Mouse (Mus musculus) liver, adult (tissue): Measurements from ENCODE around the gene Mns1.

Experiments used
- GATA4 ChIP-seq: IDR thresholded peaks from 2 replicates; pipeline ENCODE4 v1.6.1; 2014; ENCODE audit warnings: mild to moderate bottlenecking, low read length; ENCODE audit not compliant: insufficient replicate concordance

Gene Mns1

DNA sequence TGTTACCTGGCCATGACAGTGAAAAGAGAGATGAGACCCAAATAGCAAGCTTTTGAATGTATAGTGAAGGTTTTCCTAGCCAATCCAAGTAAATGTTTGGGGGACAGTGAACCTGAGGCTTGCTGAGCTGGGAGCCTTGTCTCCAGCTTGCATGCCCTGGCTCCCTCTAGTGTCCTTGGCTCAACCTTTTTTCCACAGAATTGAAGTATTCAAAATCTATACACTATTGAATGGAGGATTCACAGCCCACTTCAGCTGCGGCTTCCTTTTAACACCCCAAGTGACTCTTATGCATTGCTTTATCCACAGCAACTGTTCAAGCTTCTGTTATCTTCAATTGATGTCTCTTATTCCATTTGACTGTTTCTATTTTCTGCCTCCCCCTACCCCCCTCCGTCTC is 26.1 kb upstream of the Mns1 start:
- no peak for TF ChIP-seq GATA4

DNA sequence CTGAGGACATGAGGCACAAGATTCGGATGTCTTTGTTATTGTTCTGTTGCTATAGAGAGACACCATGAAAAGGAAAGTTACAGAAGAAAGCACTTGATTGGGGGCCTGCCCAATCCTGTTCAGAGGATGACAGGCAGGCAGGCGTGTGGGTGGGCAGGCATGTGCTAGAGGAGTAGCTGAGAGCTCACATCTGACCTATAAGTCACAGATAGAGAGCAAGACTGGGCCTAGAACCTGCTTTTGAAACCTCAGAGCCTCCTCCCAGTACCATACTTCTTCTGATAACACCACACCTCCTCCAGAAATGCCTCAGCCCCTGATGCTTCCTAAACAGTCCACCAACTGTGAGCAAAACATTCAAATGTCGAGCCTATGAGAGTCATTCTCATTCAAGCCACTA is 19.4 kb upstream of the Mns1 start:
- TF ChIP-seq GATA4: no peak

DNA sequence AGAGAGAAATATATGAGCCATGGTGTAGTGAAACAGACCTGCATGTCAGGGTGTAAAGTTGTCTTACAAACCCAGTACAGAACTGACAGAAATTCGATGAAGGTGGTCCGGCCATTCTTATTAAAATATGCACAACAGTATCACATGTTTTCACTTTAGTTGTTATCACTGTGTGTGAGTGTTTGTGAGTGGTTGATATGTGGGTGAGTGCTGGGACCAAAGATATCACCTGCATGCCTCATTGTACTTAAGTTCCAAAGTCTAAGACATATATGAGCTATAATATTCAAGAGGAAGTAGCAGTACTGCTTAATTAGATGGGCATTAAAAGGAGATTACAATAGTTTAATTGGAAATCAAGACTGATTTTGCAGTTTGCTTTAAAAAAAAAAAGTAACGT is 17.3 kb upstream of the Mns1 start:
- TF ChIP-seq GATA4: no peak

DNA sequence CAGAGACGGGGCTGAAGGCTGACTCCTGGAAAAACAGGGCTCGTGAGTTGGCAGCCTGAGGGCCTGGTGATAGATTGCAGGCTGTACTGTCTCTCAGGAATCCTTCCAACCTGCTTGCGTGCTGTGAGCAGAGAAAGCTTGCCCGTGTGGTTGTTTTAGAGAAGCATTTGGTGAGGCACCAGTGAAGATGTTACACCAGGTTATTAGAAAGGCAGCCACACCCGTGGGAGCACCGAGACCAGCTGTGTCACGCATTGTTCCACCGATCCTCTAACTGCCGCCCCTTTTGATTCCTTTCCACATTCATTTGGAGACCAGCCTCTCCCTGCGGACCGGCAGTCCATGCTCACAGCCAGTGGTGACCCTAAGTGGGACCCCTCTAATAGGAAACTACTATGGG is 15.5 kb upstream of the Mns1 start:
- TF ChIP-seq GATA4: no peak

DNA sequence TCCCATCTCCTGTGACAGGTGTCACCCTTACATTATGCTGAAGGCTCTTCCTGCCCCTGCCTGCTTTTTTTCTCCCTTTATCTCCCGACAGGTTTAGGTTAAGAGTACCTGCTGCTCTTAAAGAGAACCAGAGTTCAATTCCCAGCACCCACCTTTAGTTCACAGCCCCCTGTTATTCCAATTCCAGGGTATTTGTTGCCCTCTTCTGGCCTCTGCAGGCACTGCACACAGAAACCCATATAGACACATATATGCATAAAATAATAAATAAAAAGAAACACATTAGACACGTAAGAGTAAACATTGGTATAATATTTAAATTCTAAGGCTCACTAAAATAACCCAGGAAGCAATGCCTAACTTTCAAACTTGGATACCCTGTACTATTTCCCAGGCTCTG is 15.1 kb upstream of the Mns1 start:
- no peak for TF ChIP-seq GATA4

DNA sequence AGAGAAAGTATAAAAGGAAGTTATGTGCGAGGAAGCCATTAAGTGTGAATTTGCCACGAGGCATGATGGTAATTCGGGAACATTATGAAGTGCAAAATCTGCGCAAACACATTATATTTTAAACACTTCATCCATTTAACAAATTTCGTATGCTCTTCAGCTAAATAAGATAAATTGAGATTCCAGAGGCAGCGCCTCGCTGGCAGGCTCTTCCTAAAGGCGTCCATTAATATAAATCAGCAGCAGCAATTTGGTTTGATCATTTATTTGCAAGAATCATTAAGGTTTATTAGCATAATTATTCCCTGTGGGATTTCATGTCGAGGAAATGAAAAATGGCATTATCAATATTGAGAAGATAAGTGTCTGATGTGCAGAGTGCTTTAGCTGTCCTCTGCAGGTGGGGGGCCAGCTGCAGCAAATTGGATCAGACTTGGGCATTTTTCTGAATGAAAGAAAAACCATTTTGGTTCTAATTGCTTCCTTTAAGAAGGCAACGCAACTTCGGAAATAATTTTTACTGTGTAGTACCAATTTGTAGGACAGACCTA is 12.4 kb upstream of the Mns1 start:
- TF ChIP-seq GATA4: no peak

DNA sequence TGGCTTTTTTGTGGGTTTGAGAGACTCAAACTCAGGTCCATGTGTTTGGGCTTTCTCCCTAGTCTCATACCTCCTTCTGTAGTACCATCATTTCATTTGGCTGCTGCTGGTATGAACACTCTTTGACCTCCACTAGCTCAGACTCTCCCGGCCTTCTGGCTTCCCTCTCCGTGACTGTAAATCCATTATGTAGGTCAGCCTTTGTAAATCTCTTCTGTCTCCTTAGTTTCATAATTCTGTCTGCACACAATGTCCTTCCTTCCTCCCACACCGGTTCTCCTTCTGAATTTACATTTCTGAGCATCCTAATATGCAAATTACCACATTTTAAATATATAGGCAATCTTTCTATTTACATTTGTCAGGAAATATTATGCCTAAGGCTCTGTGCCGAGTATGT is 9.9 kb upstream of the Mns1 start:
- no peak for TF ChIP-seq GATA4

DNA sequence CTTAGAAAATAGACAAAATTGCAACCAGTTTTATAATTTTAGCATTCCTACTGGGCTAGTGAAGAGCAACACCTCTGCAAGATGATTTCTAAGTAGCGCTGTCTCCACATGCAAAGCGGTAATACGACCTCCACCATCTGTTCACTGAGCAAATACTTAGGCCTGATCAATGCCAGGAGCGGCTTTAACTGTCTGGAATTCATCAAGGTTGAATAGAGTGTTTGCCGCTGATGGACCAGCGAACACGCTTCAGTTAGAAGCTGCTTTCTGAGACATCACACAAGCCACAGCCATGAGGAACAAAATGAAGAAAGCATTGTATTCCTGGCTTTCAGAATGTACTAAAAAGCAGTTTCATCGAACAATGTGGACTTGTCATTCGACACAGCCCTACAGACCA is 2.9 kb upstream of the Mns1 start:
- no peak for TF ChIP-seq GATA4

DNA sequence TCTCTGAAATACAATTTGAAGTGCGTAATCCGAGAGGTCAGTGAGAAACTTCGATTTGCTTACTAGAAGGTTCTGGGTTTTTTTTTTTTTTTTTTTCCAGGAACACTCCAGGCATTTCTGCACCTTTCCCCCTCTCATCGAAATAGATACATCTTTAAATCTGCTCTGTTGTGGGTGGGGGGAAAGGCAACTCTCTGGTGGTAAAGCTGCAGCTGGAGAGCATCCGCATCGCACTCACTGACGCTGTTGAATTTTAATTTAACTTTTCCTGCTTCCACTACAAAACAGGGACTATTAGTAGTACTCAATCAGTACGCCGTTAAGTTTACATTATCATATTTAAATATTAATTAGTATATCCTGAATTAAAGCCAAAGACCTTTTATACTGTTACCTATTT is 938 bp downstream of the Mns1 start:
- TF ChIP-seq GATA4: no peak

DNA sequence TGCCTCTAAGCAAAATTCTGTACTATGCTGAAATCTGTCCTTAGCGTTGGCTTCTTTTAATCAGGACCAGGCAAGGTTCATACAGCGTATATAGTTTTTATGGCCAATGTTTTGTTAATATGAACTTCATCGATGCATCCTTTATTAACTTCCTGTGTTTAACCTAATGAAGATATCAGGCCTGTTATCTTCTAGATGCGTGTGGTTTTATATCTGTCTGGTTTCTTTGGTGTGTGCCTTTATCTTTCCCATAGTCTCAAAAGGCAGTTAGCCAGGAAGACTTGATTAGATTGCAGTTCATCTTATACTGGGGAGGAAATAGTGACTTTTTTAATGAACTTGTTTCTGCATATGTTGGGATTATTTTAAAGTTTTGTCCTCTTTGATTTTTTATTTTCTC is 2.5 kb downstream of the Mns1 start:
- no peak for TF ChIP-seq GATA4

DNA sequence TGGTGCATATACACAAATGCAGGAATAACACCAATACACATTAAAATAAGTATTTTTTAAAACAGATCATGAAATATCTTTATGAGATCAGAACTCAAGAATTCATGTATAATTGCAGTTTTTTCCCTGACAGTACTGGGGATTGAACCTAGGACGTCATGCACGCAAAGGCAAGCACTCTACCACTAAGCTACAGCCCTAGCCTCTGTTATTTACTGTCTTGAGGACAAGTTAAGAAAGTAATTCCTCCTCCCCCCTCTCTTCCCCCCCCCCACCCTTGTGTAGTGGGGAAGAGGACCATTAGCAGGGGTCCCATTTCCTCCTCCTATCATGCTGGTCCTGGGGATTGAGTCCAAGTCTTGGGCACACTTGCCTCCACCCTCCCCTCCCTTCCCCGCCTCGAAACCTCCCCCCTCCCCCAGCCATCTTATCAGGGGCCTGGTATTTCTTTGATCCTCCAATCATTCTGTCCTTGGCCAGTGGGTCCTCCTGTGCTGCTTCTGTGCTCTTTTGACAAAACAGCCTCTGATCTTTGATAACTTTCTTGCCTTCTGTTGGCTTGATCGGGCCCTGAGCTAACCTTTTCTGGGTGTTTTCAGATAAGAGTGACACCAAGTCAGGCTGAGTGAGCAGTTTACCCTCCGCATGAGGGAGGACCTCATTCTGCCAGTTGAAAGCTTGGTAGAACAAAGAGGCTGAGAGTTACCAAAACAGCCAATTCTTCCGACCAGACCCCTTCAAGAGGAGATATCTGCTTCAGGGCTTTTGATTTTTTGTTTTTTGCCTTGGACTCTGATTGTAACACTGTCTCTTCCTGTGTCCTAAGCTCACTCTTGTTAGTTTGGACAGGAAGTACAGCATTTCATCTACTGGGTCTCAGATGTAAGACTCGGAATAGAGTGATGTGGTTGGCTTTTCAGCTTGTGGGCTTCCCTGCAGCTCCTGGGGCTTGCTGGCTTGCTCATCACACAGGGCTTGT is 3.4 kb downstream of the Mns1 start:
- no peak for TF ChIP-seq GATA4

DNA sequence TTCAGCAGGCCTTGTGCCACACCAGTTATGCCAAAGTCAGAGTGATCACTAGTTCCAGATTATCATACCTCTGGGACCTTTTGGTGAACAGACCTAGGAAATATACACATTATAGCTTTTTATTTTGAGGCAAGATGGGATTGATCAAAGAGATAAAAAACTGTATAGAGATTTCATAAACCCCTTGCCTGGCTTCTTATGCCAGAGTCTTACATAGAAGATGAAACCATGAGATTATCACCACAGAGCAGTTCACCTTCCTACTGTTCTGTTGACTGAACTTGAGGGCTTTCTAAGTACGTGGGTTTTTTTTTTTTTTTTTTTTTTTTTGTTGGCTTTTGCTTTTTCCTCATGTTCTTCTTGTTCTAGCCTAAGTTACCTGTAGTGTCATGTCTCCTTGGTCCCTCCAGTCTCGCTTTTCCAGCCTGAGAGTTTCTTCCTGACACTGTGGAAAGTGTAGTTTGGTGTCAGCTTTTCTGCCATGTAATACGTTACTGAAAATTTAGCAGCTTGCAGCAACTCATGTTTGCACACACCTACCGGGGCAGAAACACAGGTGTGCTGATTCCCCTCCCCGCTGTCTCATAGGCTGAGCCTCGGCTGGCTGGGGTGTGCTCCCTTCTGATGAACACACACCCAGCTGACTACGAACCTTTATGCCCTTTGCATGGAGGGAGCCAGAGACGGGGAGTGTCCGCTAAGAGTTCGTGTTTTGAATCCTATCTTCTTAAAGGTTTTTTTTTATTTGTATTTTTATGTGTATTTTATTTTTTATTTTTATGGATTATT is 4.3 kb downstream of the Mns1 start:
- no peak for TF ChIP-seq GATA4

DNA sequence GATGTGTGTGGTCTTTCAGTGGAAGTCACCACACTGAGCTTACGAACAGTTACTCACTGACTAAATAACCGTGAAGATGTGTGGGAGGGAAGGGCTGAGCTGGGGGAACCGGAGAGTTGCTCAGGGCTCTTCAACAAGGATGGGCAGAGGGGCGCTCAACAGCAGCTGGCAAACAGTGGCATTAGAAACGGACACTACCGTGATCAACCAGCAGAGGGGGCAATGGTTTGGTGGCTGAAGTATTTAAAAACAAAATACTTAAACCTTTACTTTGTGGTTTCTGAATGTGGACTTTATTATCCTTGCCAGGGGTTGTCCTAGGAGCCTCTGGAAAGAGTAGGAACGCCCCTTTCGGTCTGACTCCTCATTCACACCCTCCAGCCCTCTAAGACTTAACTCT is 10.2 kb downstream of the Mns1 start:
- no peak for TF ChIP-seq GATA4

DNA sequence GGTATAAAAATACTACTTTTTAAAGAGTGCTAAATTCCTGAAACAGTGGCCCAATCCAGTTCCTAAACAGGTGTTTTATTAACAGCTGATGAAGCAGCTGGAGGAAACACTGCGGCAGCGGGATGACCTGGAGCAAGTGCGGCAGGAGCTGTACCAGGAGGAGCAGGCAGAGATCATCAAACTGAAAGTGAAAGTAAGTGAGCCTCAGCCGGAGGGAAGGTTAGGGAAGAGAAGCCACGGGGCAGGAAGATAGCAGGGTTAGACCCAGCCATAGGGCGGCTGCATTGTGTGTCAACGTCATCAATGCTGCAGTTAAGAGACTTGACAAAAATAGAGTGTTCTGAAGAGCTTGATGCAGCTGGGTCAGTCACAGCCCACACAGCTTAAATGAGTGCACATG is 11.6 kb downstream of the Mns1 start:
- peak; percentile 29; the same call in 1 of the 2 replicates for TF ChIP-seq GATA4

DNA sequence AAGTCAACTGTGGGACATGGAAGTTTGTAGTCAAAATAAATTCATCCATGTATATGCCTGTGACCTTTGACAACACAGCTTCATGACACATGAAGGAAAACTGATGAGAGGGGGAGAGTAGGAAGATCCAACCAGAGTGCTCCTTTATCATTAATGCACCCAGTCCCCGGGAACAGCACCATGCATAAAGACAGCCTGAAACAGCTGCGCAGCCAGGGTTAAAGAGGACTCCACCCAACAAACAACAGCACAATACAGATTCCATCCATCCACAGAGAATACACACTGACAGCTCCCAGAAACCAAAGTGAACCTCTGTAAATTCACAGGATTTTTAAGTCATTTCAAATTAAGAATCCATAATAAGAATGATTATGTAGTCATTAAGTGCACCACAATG is 12.0 kb downstream of the Mns1 start:
- TF ChIP-seq GATA4: no peak

DNA sequence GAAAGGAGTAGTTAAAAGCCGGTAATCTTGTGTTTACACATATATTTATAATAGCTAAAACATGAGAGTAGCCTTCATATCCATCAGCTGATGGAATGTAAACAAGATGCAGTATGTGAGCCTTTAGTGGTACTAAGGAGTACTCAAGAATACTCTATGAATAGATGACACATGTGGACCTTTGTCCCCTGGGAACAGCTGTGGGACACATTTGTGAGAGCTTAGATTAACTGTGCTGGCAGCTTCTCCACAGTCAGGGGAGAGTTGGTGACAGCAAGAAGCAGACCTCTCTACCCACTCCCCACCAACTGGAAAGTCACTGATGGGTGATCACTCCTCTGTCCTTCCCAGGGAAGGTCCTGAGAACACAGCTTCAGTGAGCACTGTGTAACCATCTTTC is 12.6 kb downstream of the Mns1 start:
- TF ChIP-seq GATA4: no peak
